ENCODE assay signal across 8 mouse cellular contexts in the genomic region with DNA sequence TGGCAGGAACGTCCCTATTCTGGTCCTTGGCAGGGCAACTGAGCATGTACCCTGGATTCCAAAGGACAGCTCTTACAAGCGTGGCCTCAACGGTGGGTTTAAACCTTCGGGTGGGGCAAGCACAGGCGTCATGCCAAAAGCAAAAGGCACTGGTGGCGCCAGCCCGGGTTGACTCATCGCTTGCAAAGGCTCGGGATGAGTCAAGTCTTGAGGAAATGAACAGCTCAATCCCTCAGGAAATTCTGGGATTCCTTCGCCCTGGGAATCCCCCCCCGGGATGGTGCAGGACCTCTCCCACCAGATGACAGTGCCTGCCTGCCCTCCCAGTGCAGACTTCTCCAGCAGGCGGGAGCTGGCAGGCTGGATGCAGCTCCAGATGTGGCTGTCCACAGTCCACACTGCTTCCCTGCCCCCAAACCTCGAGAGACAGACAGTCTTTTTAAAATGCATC. TPM values are rescaled to one million over a fixed set of nuclear protein-coding genes. Genes with fewer than 3 reads are reported as not detected.
DNase-seq lines count a peak whose midpoint lies in the region; ATAC-seq and TF ChIP-seq lines count a peak whose summit lies in the region.

No protein-coding gene starts in this region.

- peak; percentile 82 for ATAC-seq in embryonic facial prominence, embryonic 15.5 days (ENCODE audit: insufficient number of reproducible peaks, low FRiP score, low TSS enrichment, low read depth)
- no peak for ATAC-seq in heart, embryonic 13.5 days (ENCODE audit: extremely low read depth, insufficient number of reproducible peaks, low FRiP score, low TSS enrichment)
- no peak; the same call in 1 of the 2 replicates for ATAC-seq in kidney, embryonic 15.5 days (replicated peaks; ENCODE audit: low FRiP score)
- no peak for ATAC-seq in liver, embryonic 16.5 days (ENCODE audit: low read depth)
- peak; percentile 38; the same call in 1 of the 2 replicates for ATAC-seq in neural tube, embryonic 13.5 days (ENCODE audit: low read depth)
- ATAC-seq in erythroblast, adult 5-6 weeks (replicated peaks; ENCODE audit: low FRiP score, poor library complexity, severe bottlenecking) = no peak

- H3K36me3 ChIP-seq in thymus, adult 2 months (ENCODE audit: control insufficient read depth, insufficient read depth, low read length) = 0 out of 2 replicates have a peak, but pooled peaks cover 5% of the 10 kb centered on the region
- H3K36me3 ChIP-seq in embryonic facial prominence, embryonic 15.5 days = peaks cover 5% of the 10 kb centered on the region; the same call in 1 of the 2 replicates
- peaks cover 18% of the 10 kb centered on the region for H3K36me3 ChIP-seq in heart, embryonic 13.5 days
- peaks cover 20% of the 10 kb centered on the region for H3K36me3 ChIP-seq in kidney, embryonic 15.5 days
- H3K36me3 ChIP-seq in liver, embryonic 16.5 days (ENCODE audit: control insufficient read depth, insufficient read depth) = no peaks in the 10 kb centered on the region; the same call in 1 of the 2 replicates
- peaks cover 7% of the 10 kb centered on the region; the same call in 1 of the 2 replicates for H3K36me3 ChIP-seq in neural tube, embryonic 13.5 days

- peaks cover 45% of the 10 kb centered on the region for H3K4me1 ChIP-seq in thymus, adult 2 months (replicated peaks; ENCODE audit: control insufficient read depth, insufficient read depth, low read length)
- H3K4me1 ChIP-seq in embryonic facial prominence, embryonic 15.5 days = peaks cover 60% of the 10 kb centered on the region
- H3K4me1 ChIP-seq in heart, embryonic 13.5 days = peaks cover 38% of the 10 kb centered on the region
- peaks cover 14% of the 10 kb centered on the region for H3K4me1 ChIP-seq in kidney, embryonic 15.5 days
- peaks cover 15% of the 10 kb centered on the region for H3K4me1 ChIP-seq in liver, embryonic 16.5 days (ENCODE audit: control insufficient read depth, low read depth, low read length)
- H3K4me1 ChIP-seq in neural tube, embryonic 13.5 days (replicated peaks) = peaks cover 44% of the 10 kb centered on the region

- H3K4me3 ChIP-seq in thymus, adult 2 months (ENCODE audit: control insufficient read depth, insufficient read depth, low read length) = no peak overlapping the region
- H3K4me3 ChIP-seq in embryonic facial prominence, embryonic 15.5 days (replicated peaks) = no peak overlapping the region
- no peak overlapping the region for H3K4me3 ChIP-seq in heart, embryonic 13.5 days
- H3K4me3 ChIP-seq in kidney, embryonic 15.5 days (replicated peaks) = no peak overlapping the region
- H3K4me3 ChIP-seq in liver, embryonic 16.5 days (ENCODE audit: low read depth, low read length) = no peak overlapping the region
- H3K4me3 ChIP-seq in neural tube, embryonic 13.5 days = no peak overlapping the region

- no peaks in the 10 kb centered on the region for H3K9me3 ChIP-seq in embryonic facial prominence, embryonic 15.5 days (replicated peaks)
- no peaks in the 10 kb centered on the region for H3K9me3 ChIP-seq in heart, embryonic 13.5 days
- H3K9me3 ChIP-seq in kidney, embryonic 15.5 days (replicated peaks) = no peaks in the 10 kb centered on the region
- H3K9me3 ChIP-seq in liver, embryonic 16.5 days (replicated peaks; ENCODE audit: control insufficient read depth, low read length) = no peaks in the 10 kb centered on the region
- no peaks in the 10 kb centered on the region for H3K9me3 ChIP-seq in neural tube, embryonic 13.5 days

- TF ChIP-seq POLR2A in thymus, adult 2 months (IDR thresholded peaks at IDR 0.05; ENCODE audit: control insufficient read depth, extremely low read depth, insufficient read depth, low read length, poor library complexity) = no peak

- H3K27ac ChIP-seq in thymus, adult 2 months (ENCODE audit: control insufficient read depth, insufficient read depth, low read length) = no peak overlapping the region
- H3K27ac ChIP-seq in embryonic facial prominence, embryonic 15.5 days (replicated peaks) = peak overlapping the region; percentile 89
- peak overlapping the region; percentile 80 for H3K27ac ChIP-seq in heart, embryonic 13.5 days (replicated peaks)
- H3K27ac ChIP-seq in kidney, embryonic 15.5 days = peak overlapping the region; percentile 48
- peak overlapping the region; percentile 67 for H3K27ac ChIP-seq in liver, embryonic 16.5 days (ENCODE audit: low read length)
- peak overlapping the region; percentile 59 for H3K27ac ChIP-seq in neural tube, embryonic 13.5 days (replicated peaks)

- DNase-seq in thymus, adult 2 months = peak; percentile 42
- DNase-seq in thymus, adult 18-20 months = no peak

- H3K4me2 ChIP-seq in embryonic facial prominence, embryonic 15.5 days (replicated peaks) = peak overlapping the region; percentile 31
- H3K4me2 ChIP-seq in heart, embryonic 13.5 days = peak overlapping the region; percentile 36
- no peak overlapping the region for H3K4me2 ChIP-seq in kidney, embryonic 15.5 days
- no peak overlapping the region for H3K4me2 ChIP-seq in liver, embryonic 16.5 days (ENCODE audit: low read depth, low read length)
- no peak overlapping the region for H3K4me2 ChIP-seq in neural tube, embryonic 13.5 days

- H3K27me3 ChIP-seq in thymus, adult 2 months (ENCODE audit: control insufficient read depth, insufficient read depth, low read length) = no peaks in the 10 kb centered on the region
- H3K27me3 ChIP-seq in embryonic facial prominence, embryonic 15.5 days = no peaks in the 10 kb centered on the region
- H3K27me3 ChIP-seq in heart, embryonic 13.5 days (replicated peaks) = no peaks in the 10 kb centered on the region
- no peaks in the 10 kb centered on the region for H3K27me3 ChIP-seq in kidney, embryonic 15.5 days
- no peaks in the 10 kb centered on the region for H3K27me3 ChIP-seq in liver, embryonic 16.5 days (ENCODE audit: control insufficient read depth, insufficient read depth, low read depth, low read length)
- no peaks in the 10 kb centered on the region for H3K27me3 ChIP-seq in neural tube, embryonic 13.5 days

- 29% methylated on average over 13 of the region's 13 CpGs for WGBS in thymus, adult 2 months
- WGBS in embryonic facial prominence, embryonic 15.5 days = 23% methylated on average over 13 of the region's 13 CpGs
- 55% methylated on average over 13 of the region's 13 CpGs for WGBS in heart, embryonic 13.5 days
- WGBS in kidney, embryonic 15.5 days = 68% methylated on average over 13 of the region's 13 CpGs
- 28% methylated on average over 13 of the region's 13 CpGs for WGBS in liver, embryonic 16.5 days (ENCODE audit: insufficient replicate concordance)
- WGBS in neural tube, embryonic 13.5 days = 43% methylated on average over 13 of the region's 13 CpGs

- no peak overlapping the region for H3K9ac ChIP-seq in embryonic facial prominence, embryonic 15.5 days
- no peak overlapping the region for H3K9ac ChIP-seq in heart, embryonic 13.5 days
- no peak overlapping the region for H3K9ac ChIP-seq in kidney, embryonic 15.5 days
- no peak overlapping the region for H3K9ac ChIP-seq in liver, embryonic 16.5 days (ENCODE audit: low read depth, low read length)
- peak overlapping the region; percentile 51; the same call in 1 of the 2 replicates for H3K9ac ChIP-seq in neural tube, embryonic 13.5 days

- TF ChIP-seq CTCF in thymus, adult 2 months (IDR thresholded peaks at IDR 0.05; ENCODE audit: borderline replicate concordance, control insufficient read depth, extremely low read depth, insufficient read depth, low read length, poor library complexity) = no peak

RNA-seq across cellular contexts. Expression of gene Hacl1, which starts 28.1 kb away (rescaled TPM):
- polyA plus RNA-seq in thymus, adult 2 months (2012; rRNA removed) = 12.1 and 15.3 TPM in 2 replicates
- polyA plus RNA-seq in embryonic facial prominence, embryonic 15.5 days (2015; fragmentation: Nextera tagmentation; extraction: Ambion mirVana) = 11.5 and 13.3 TPM in 2 replicates
- 10.2 and 10.7 TPM in 2 replicates for polyA plus RNA-seq in heart, embryonic 13.5 days (2015; fragmentation: Nextera tagmentation; extraction: Ambion mirVana)
- 20.3 and 24.4 TPM in 2 replicates for polyA plus RNA-seq in kidney, embryonic 15.5 days (2015; fragmentation: Nextera tagmentation; extraction: Ambion mirVana)
- polyA plus RNA-seq in liver, embryonic 16.5 days (2015; fragmentation: Nextera tagmentation; extraction: Ambion mirVana) = 15.9 and 16.1 TPM in 2 replicates
- 8.8 and 9.9 TPM in 2 replicates for polyA plus RNA-seq in neural tube, embryonic 13.5 days (2015; fragmentation: Nextera tagmentation; extraction: Ambion mirVana)
- total RNA-seq in erythroblast, adult 5-6 weeks (2015; ENCODE audit: low replicate concordance) = 0.58 and 11.5 TPM in 2 replicates
- total RNA-seq in erythroblast, adult 5-6 weeks (2017; ENCODE audit: low replicate concordance) = 11.2 and 18.7 TPM in 2 replicates

RNA-seq across cellular contexts. Expression of gene Btd, which starts 28.4 kb away (rescaled TPM):
- 34.0 and 42.9 TPM in 2 replicates for polyA plus RNA-seq in thymus, adult 2 months (2012; rRNA removed)
- 33.5 and 33.7 TPM in 2 replicates for polyA plus RNA-seq in embryonic facial prominence, embryonic 15.5 days (2015; fragmentation: Nextera tagmentation; extraction: Ambion mirVana)
- polyA plus RNA-seq in heart, embryonic 13.5 days (2015; fragmentation: Nextera tagmentation; extraction: Ambion mirVana) = 19.8 and 25.3 TPM in 2 replicates
- polyA plus RNA-seq in kidney, embryonic 15.5 days (2015; fragmentation: Nextera tagmentation; extraction: Ambion mirVana) = 36.4 and 39.4 TPM in 2 replicates
- 13.0 and 15.4 TPM in 2 replicates for polyA plus RNA-seq in liver, embryonic 16.5 days (2015; fragmentation: Nextera tagmentation; extraction: Ambion mirVana)
- polyA plus RNA-seq in neural tube, embryonic 13.5 days (2015; fragmentation: Nextera tagmentation; extraction: Ambion mirVana) = 16.9 and 17.8 TPM in 2 replicates
- total RNA-seq in erythroblast, adult 5-6 weeks (2015; ENCODE audit: low replicate concordance) = 5.6 and 18.3 TPM in 2 replicates
- 4.5 and 5.3 TPM in 2 replicates for total RNA-seq in erythroblast, adult 5-6 weeks (2017; ENCODE audit: low replicate concordance)

RNA-seq across cellular contexts. Expression of gene Gm49387, which starts 28.5 kb away (rescaled TPM):
- not detected in 2 replicates for polyA plus RNA-seq in thymus, adult 2 months (2012; rRNA removed)
- 2.5 and 3.8 TPM in 2 replicates for polyA plus RNA-seq in embryonic facial prominence, embryonic 15.5 days (2015; fragmentation: Nextera tagmentation; extraction: Ambion mirVana)
- polyA plus RNA-seq in heart, embryonic 13.5 days (2015; fragmentation: Nextera tagmentation; extraction: Ambion mirVana) = 2.1 TPM in 1 of 2 replicates, not detected in the other
- polyA plus RNA-seq in kidney, embryonic 15.5 days (2015; fragmentation: Nextera tagmentation; extraction: Ambion mirVana) = 2.7 and 3.2 TPM in 2 replicates
- 2.1 and 5.1 TPM in 2 replicates for polyA plus RNA-seq in liver, embryonic 16.5 days (2015; fragmentation: Nextera tagmentation; extraction: Ambion mirVana)
- 0.73 TPM in 1 of 2 replicates, not detected in the other for polyA plus RNA-seq in neural tube, embryonic 13.5 days (2015; fragmentation: Nextera tagmentation; extraction: Ambion mirVana)
- 2.7 TPM in 1 of 2 replicates, not detected in the other for total RNA-seq in erythroblast, adult 5-6 weeks (2015; ENCODE audit: low replicate concordance)
- total RNA-seq in erythroblast, adult 5-6 weeks (2017; ENCODE audit: low replicate concordance) = not detected in 2 replicates

Comparison
In these comparisons a context has a peak if more than half of its experiments do, and no peak if none do; other contexts are left out.
1. ATAC-seq: peak in embryonic facial prominence, embryonic 15.5 days (single experiment) and neural tube, embryonic 13.5 days (single experiment); none in heart, embryonic 13.5 days (single experiment), kidney, embryonic 15.5 days (single experiment), liver, embryonic 16.5 days (single experiment) and erythroblast, adult 5-6 weeks (single experiment).
2. H3K4me2 ChIP-seq: peak in embryonic facial prominence, embryonic 15.5 days (single experiment) and heart, embryonic 13.5 days (single experiment); none in kidney, embryonic 15.5 days (single experiment), liver, embryonic 16.5 days (single experiment) and neural tube, embryonic 13.5 days (single experiment).